Mouse (Mus musculus): ENCODE measurements at regions not wholly inside any gene's neighbourhood (a gene's known extent, or its start where the extent isn't known, plus 50 kb on each side); places are given as distances from the start of the nearest gene placed in this dataset.
"Not testable (repeated sequence)": the region's sequence is repeated elsewhere in the genome, so short reads cannot be mapped to it uniquely, and the experiment has no call there.

- DNase-seq: no peak
Observed at GRCm38 (mm10) chr1:64463715-64464290, 68.6 kb upstream of the Creb1 start.

GRCm38 (mm10) chr1:64461616-64462015, 70.8 kb upstream of the Creb1 start:
- DNase-seq: not testable (repeated sequence)

GRCm38 (mm10) chr1:64457872-64458271, 74.6 kb upstream of the Creb1 start:
- no peak for DNase-seq

GRCm38 (mm10) chr1:64449141-64449540, 83.3 kb upstream of the Creb1 start:
- no peak for DNase-seq

- peak; percentile 74 for DNase-seq
Observed at GRCm38 (mm10) chr1:64448090-64448489, 84.4 kb upstream of the Creb1 start.

- DNase-seq: no peak
Observed at GRCm38 (mm10) chr1:64446492-64446891, 86.0 kb upstream of the Creb1 start.

GRCm38 (mm10) chr1:64445919-64446318, 86.5 kb upstream of the Creb1 start:
- peak; percentile 77 for DNase-seq

- DNase-seq: no peak
Observed at GRCm38 (mm10) chr1:64443436-64443835, 89.0 kb upstream of the Creb1 start.

GRCm38 (mm10) chr1:64442179-64442874, 90.1 kb upstream of the Creb1 start:
- DNase-seq: no peak

GRCm38 (mm10) chr1:64423256-64423655, 109.2 kb upstream of the Creb1 start:
- DNase-seq: no peak

GRCm38 (mm10) chr1:64418567-64418966, 113.9 kb upstream of the Creb1 start:
- DNase-seq: no peak

- DNase-seq: no peak
Observed at GRCm38 (mm10) chr1:64415906-64416305, 116.5 kb upstream of the Creb1 start.

- DNase-seq: no peak
Observed at GRCm38 (mm10) chr1:64413181-64413560, 119.3 kb upstream of the Creb1 start.

GRCm38 (mm10) chr1:64412481-64413180, 119.8 kb upstream of the Creb1 start:
- no peak for DNase-seq

- DNase-seq: no peak
Observed at GRCm38 (mm10) chr1:64411851-64412480, 120.5 kb upstream of the Creb1 start.

- DNase-seq: no peak
Observed at GRCm38 (mm10) chr1:64408807-64409582, 123.5 kb upstream of the Creb1 start.

GRCm38 (mm10) chr1:64391525-64391924, 140.9 kb upstream of the Creb1 start:
- DNase-seq: no peak

- no peak for DNase-seq
Observed at GRCm38 (mm10) chr1:64381264-64381663, 151.2 kb upstream of the Creb1 start.

- not testable (repeated sequence) for DNase-seq
Observed at GRCm38 (mm10) chr1:64376426-64376825, 156.0 kb upstream of the Creb1 start.

GRCm38 (mm10) chr1:64374286-64375071, 158.0 kb upstream of the Creb1 start:
- peak; percentile 3 for DNase-seq

- DNase-seq: no peak
Observed at GRCm38 (mm10) chr1:64364095-64364494, 168.3 kb upstream of the Creb1 start.

Data from lung, postnatal 14 days (tissue).